Mouse (Mus musculus) liver, embryonic 14.5 days (tissue): ENCODE measurements around the gene Adh7. TPM values are rescaled to one million over a fixed set of nuclear protein-coding genes. Genes with fewer than 3 reads are reported as not detected.

Source experiments
- ATAC-seq: fragments of 200-750 bp; cut with Nextera tagmentation; 2 replicates; pipeline ENCODE4 v1.8.0; 2017; ENCODE audit warnings: moderate number of reproducible peaks, mild to moderate bottlenecking, moderate library complexity; ENCODE audit not compliant: insufficient read depth
- DNase-seq, 3 experiments: peaks; one replicate each; pipeline ENCODE4 v3.0.0-alpha.2; 2012 to 2013; ENCODE audit warnings: low read depth in 3 of 3, low spot score in 3 of 3
- H3K27ac ChIP-seq: fragments of 300-500 bp; sonication (generic); 2 replicates; pipeline ENCODE4 v1.5.1; 2014; ENCODE audit warnings: moderate library complexity, mild to moderate bottlenecking, control low read depth, inconsistent platforms
- H3K27me3 ChIP-seq: fragments of 300-500 bp; sonication (generic); 2 replicates; pipeline ENCODE4 v1.6.1; 2014; ENCODE audit warnings: mild to moderate bottlenecking, low read length, moderate library complexity; ENCODE audit not compliant: control insufficient read depth, insufficient read depth
- H3K36me3 ChIP-seq: fragments of 300-500 bp; sonication (generic); replicated peaks from 2 replicates; pipeline ENCODE4 v1.6.1; 2014; ENCODE audit warnings: low read depth; ENCODE audit not compliant: control insufficient read depth, insufficient read depth
- H3K4me1 ChIP-seq, 2 experiments: fragments of 200-500 bp in 1 of 2; fragments of 300-500 bp in 1 of 2; sonication (generic) in 1 of 2; replicated peaks; 2 replicates each; pipeline ENCODE4 v1.6.1; 2012 to 2014; ENCODE audit warnings: antibody characterized with exemption in 1 of 2, inconsistent platforms in 1 of 2, low read length in 1 of 2; ENCODE audit not compliant: control insufficient read depth in 2 of 2, insufficient read depth in 2 of 2
- H3K4me2 ChIP-seq: fragments of 300-500 bp; sonication (generic); 2 replicates; pipeline ENCODE4 v1.6.1; 2014; ENCODE audit warnings: low read depth, mild to moderate bottlenecking, control low read depth, moderate library complexity
- H3K4me3 ChIP-seq, 2 experiments: fragments of 200-500 bp in 1 of 2; fragments of 300-500 bp in 1 of 2; sonication (generic) in 1 of 2; 2 replicates each; pipeline ENCODE4 v1.5.1; 2012 to 2014; ENCODE audit warnings: low read depth in 2 of 2, low read length in 2 of 2, mild to moderate bottlenecking in 2 of 2, control low read depth in 1 of 2, inconsistent platforms in 1 of 2, moderate library complexity in 1 of 2; ENCODE audit not compliant: insufficient read depth in 1 of 2
- H3K9ac ChIP-seq: fragments of 300-500 bp; sonication (generic); replicated peaks from 2 replicates; pipeline ENCODE4 v1.6.1; 2014; ENCODE audit warnings: mild to moderate bottlenecking, control low read depth, moderate library complexity
- H3K9me3 ChIP-seq: fragments of 300-500 bp; sonication (generic); 2 replicates; pipeline ENCODE4 v1.6.1; 2016; ENCODE audit warnings: low read length, mixed read lengths; ENCODE audit not compliant: control insufficient read depth
- CTCF ChIP-seq: IDR thresholded peaks from 2 replicates; pipeline ENCODE4 v1.5.1; 2016; ENCODE audit warnings: antibody characterized with exemption, low read depth, control low read depth
- EP300 ChIP-seq: IDR thresholded peaks from 2 replicates; pipeline ENCODE4 v1.6.1; 2016; ENCODE audit warnings: antibody characterized with exemption, low read depth
- WGBS: fragments of 180-500 bp; shearing (Covaris S2); extraction: QIAGEN DNeasy Blood & Tissue Kit; methylation state at CpG from one replicate; pipeline ENCODE4 v1.1.7; 2014; ENCODE audit not compliant: insufficient replicate concordance; 5-methylcytosine and 5-hydroxymethylcytosine counted together
- polyA plus RNA-seq, 2 experiments: library from polyadenylated mRNA; depleted of rRNA in 1 of 2; stranded (reverse) in 1 of 2; unstranded in 1 of 2; fragments of >200 nt; fragmentation: Nextera tagmentation in 1 of 2; extraction: Ambion mirVana in 1 of 2; gene quantifications; 2 replicates each; pipeline versions ENCODE4 v1.2.1 to v1.2.3; 2012 to 2014

The Adh7 gene
- polyA plus RNA-seq, 2 experiments = 0.07 to 0.42 TPM

GRCm38 (mm10) chr3:138212431-138212951 lies 5.1 kb upstream of the Adh7 start:
- TF ChIP-seq CTCF (no peak), EP300 (no peak)
- no peaks in the 10 kb centered on the region for H3K4me1 ChIP-seq
- no peak overlapping the region for H3K27ac ChIP-seq
- no peaks in the 10 kb centered on the region for H3K27me3 ChIP-seq
- H3K36me3 ChIP-seq = no peaks in the 10 kb centered on the region
- H3K4me3 ChIP-seq = no peak overlapping the region
- DNase-seq = no peak
- no peak for ATAC-seq
- no peak overlapping the region for H3K9ac ChIP-seq
- no peaks in the 10 kb centered on the region for H3K9me3 ChIP-seq
- no peak overlapping the region for H3K4me2 ChIP-seq
- 72% methylated on average over 4 of the region's 4 CpGs for WGBS

GRCm38 (mm10) chr3:138215395-138215989 lies 2.1 kb upstream of the Adh7 start:
- H3K27me3 ChIP-seq = no peaks in the 10 kb centered on the region
- no peaks in the 10 kb centered on the region for H3K36me3 ChIP-seq
- DNase-seq (no peak), ATAC-seq (no peak)
- H3K9me3 ChIP-seq = no peaks in the 10 kb centered on the region
- TF ChIP-seq EP300 (no peak), CTCF (no peak)
- no peak overlapping the region for H3K27ac ChIP-seq
- WGBS = 62% methylated on average over 11 of the region's 11 CpGs
- no peaks in the 10 kb centered on the region for H3K4me1 ChIP-seq
- H3K4me2 ChIP-seq = no peak overlapping the region
- H3K4me3 ChIP-seq = no peak overlapping the region
- H3K9ac ChIP-seq = no peak overlapping the region

GRCm38 (mm10) chr3:138216091-138216490 lies 1.5 kb upstream of the Adh7 start:
- DNase-seq (no peak), ATAC-seq (no peak)
- TF ChIP-seq EP300 = no peak
- no peak for TF ChIP-seq CTCF
- no peaks in the 10 kb centered on the region for H3K4me1 ChIP-seq
- H3K27ac ChIP-seq = no peak overlapping the region
- H3K36me3 ChIP-seq = no peaks in the 10 kb centered on the region
- 69% methylated on average over 8 of the region's 8 CpGs for WGBS
- no peak overlapping the region for H3K4me3 ChIP-seq
- no peak overlapping the region for H3K4me2 ChIP-seq
- no peaks in the 10 kb centered on the region for H3K9me3 ChIP-seq
- no peak overlapping the region for H3K9ac ChIP-seq
- H3K27me3 ChIP-seq = no peaks in the 10 kb centered on the region

GRCm38 (mm10) chr3:138221116-138221515 lies 3.6 kb downstream of the Adh7 start:
- H3K27ac ChIP-seq = no peak overlapping the region
- no peak overlapping the region for H3K9ac ChIP-seq
- H3K9me3 ChIP-seq = no peaks in the 10 kb centered on the region
- ATAC-seq (no peak), DNase-seq (no peak)
- no peak overlapping the region for H3K4me2 ChIP-seq
- peaks cover 0 to 8% of the 10 kb centered on the region in 2 experiments; a peak in 2 of 4 replicates for H3K4me1 ChIP-seq
- H3K4me3 ChIP-seq = no peak overlapping the region
- H3K36me3 ChIP-seq = no peaks in the 10 kb centered on the region
- WGBS = 69% methylated on average over 11 of the region's 11 CpGs
- TF ChIP-seq EP300 (no peak), CTCF (no peak)
- H3K27me3 ChIP-seq = no peaks in the 10 kb centered on the region

GRCm38 (mm10) chr3:138222511-138222910 lies 5.0 kb downstream of the Adh7 start:
- no peak overlapping the region for H3K4me2 ChIP-seq
- H3K27me3 ChIP-seq = no peaks in the 10 kb centered on the region
- H3K4me3 ChIP-seq = no peak overlapping the region
- ATAC-seq = 0 out of 2 replicates have a peak, but pooled peaks have one; percentile 19
- H3K4me1 ChIP-seq = peaks cover 0 to 9% of the 10 kb centered on the region in 2 experiments; a peak in 2 of 4 replicates
- no peak for DNase-seq
- TF ChIP-seq EP300 = no peak
- TF ChIP-seq CTCF = no peak
- H3K9ac ChIP-seq = no peak overlapping the region
- H3K36me3 ChIP-seq = no peaks in the 10 kb centered on the region
- 36% methylated on average over 4 of the region's 4 CpGs for WGBS
- H3K9me3 ChIP-seq = no peaks in the 10 kb centered on the region
- no peak overlapping the region for H3K27ac ChIP-seq
